ENCODE assay signal across 11 mouse cellular contexts in genomic region chrX:99215111-99215510, GRCm38 (mm10).
DNase-seq lines count a peak whose midpoint lies in the region; ATAC-seq and TF ChIP-seq lines count a peak whose summit lies in the region.
"Had no signal": no experiment of that assay in that cellular context is flagged by ENCODE, and none has a peak within 500 bp of the region (broad histone marks: within the 10 kb centered on the region; RNA-seq: fewer than 3 reads in every experiment).

No protein-coding gene starts in this region.

- no peak for TF ChIP-seq CTCF in kidney, postnatal 0 days (IDR thresholded peaks at IDR 0.05; ENCODE audit: low read depth)
- no peak for TF ChIP-seq CTCF in forebrain, postnatal 0 days (IDR thresholded peaks at IDR 0.05; ENCODE audit: low read depth)

- H3K9ac ChIP-seq in forebrain, embryonic 12.5 days, result no peak overlapping the region
- H3K9ac ChIP-seq in kidney, postnatal 0 days (ENCODE audit: low read depth, low read length), result no peak overlapping the region
- no peak overlapping the region for H3K9ac ChIP-seq in heart, embryonic 15.5 days
- H3K9ac ChIP-seq in forebrain, postnatal 0 days, result no peak overlapping the region
- H3K9ac ChIP-seq: hindbrain, embryonic 13.5 days had no signal

- no peak overlapping the region for H3K4me3 ChIP-seq in forebrain, embryonic 10.5 days
- H3K4me3 ChIP-seq in forebrain, embryonic 12.5 days (replicated peaks), result no peak overlapping the region
- no peak overlapping the region for H3K4me3 ChIP-seq in kidney, postnatal 0 days (replicated peaks; ENCODE audit: low read depth, low read length)
- H3K4me3 ChIP-seq in heart, embryonic 15.5 days, result no peak overlapping the region
- no peak overlapping the region for H3K4me3 ChIP-seq in forebrain, postnatal 0 days (ENCODE audit: low read depth, low read length)
- H3K4me3 ChIP-seq: hindbrain, embryonic 13.5 days; megakaryocyte, embryonic 14.5 days had no signal

- no peak for DNase-seq in forebrain, embryonic 10.5 days (ENCODE audit: extremely low spot score, low spot score)
- DNase-seq in kidney, postnatal 0 days (ENCODE audit: low spot score), result peak; percentile 38
- DNase-seq in kidney, adult 11 months, result no peak
- peak; percentile 53 for DNase-seq in lung, postnatal 25 days (ENCODE audit: low spot score)
- no peak for DNase-seq in thymus, postnatal 36 days
- no peak for DNase-seq in forebrain, postnatal 0 days
- DNase-seq: liver had no signal

- H3K36me3 ChIP-seq in forebrain, embryonic 10.5 days (replicated peaks), result no peaks in the 10 kb centered on the region
- no peaks in the 10 kb centered on the region for H3K36me3 ChIP-seq in forebrain, embryonic 12.5 days (replicated peaks)
- no peaks in the 10 kb centered on the region for H3K36me3 ChIP-seq in kidney, postnatal 0 days (ENCODE audit: insufficient read depth, low read length)
- H3K36me3 ChIP-seq in heart, embryonic 15.5 days, result no peaks in the 10 kb centered on the region
- H3K36me3 ChIP-seq in forebrain, postnatal 0 days (ENCODE audit: insufficient read depth), result no peaks in the 10 kb centered on the region
- H3K36me3 ChIP-seq: hindbrain, embryonic 13.5 days had no signal

- WGBS in forebrain, embryonic 10.5 days, result 59% methylated on average over 7 of the region's 7 CpGs
- 46% methylated on average over 7 of the region's 7 CpGs for WGBS in forebrain, embryonic 12.5 days
- WGBS in kidney, postnatal 0 days, result 51% methylated on average over 7 of the region's 7 CpGs
- 39% methylated on average over 7 of the region's 7 CpGs for WGBS in heart, embryonic 15.5 days
- WGBS in forebrain, postnatal 0 days, result 55% methylated on average over 7 of the region's 7 CpGs

- peaks cover 74% of the 10 kb centered on the region for H3K4me1 ChIP-seq in forebrain, embryonic 10.5 days
- peaks cover 62% of the 10 kb centered on the region for H3K4me1 ChIP-seq in forebrain, embryonic 12.5 days
- peaks cover 4% of the 10 kb centered on the region; the same call in 1 of the 2 replicates for H3K4me1 ChIP-seq in kidney, postnatal 0 days (replicated peaks; ENCODE audit: insufficient read depth, low read length)
- peaks cover 31% of the 10 kb centered on the region for H3K4me1 ChIP-seq in heart, embryonic 15.5 days (replicated peaks)
- H3K4me1 ChIP-seq in forebrain, postnatal 0 days (ENCODE audit: insufficient read depth), result no peaks in the 10 kb centered on the region

- H3K9me3 ChIP-seq in forebrain, embryonic 10.5 days, result no peaks in the 10 kb centered on the region
- H3K9me3 ChIP-seq in forebrain, embryonic 12.5 days, result no peaks in the 10 kb centered on the region
- no peaks in the 10 kb centered on the region for H3K9me3 ChIP-seq in kidney, postnatal 0 days (replicated peaks; ENCODE audit: low read length)
- H3K9me3 ChIP-seq in heart, embryonic 15.5 days (replicated peaks), result no peaks in the 10 kb centered on the region
- no peaks in the 10 kb centered on the region for H3K9me3 ChIP-seq in forebrain, postnatal 0 days (ENCODE audit: low read length)
- H3K9me3 ChIP-seq: hindbrain, embryonic 13.5 days; megakaryocyte, embryonic 14.5 days had no signal

- H3K27ac ChIP-seq in forebrain, embryonic 10.5 days, result peak overlapping the region; percentile 35; the same call in 1 of the 2 replicates
- H3K27ac ChIP-seq in forebrain, embryonic 12.5 days, result no peak overlapping the region
- no peak overlapping the region for H3K27ac ChIP-seq in kidney, postnatal 0 days
- peak overlapping the region; percentile 35; the same call in 1 of the 2 replicates for H3K27ac ChIP-seq in heart, embryonic 15.5 days
- H3K27ac ChIP-seq in forebrain, postnatal 0 days (ENCODE audit: low read depth, low read length), result no peak overlapping the region
- H3K27ac ChIP-seq: hindbrain, embryonic 13.5 days had no signal

- H3K4me2 ChIP-seq in forebrain, embryonic 12.5 days, result no peak overlapping the region
- no peak overlapping the region for H3K4me2 ChIP-seq in kidney, postnatal 0 days (ENCODE audit: low read length)
- no peak overlapping the region for H3K4me2 ChIP-seq in heart, embryonic 15.5 days
- no peak overlapping the region for H3K4me2 ChIP-seq in forebrain, postnatal 0 days (ENCODE audit: low read depth)
- H3K4me2 ChIP-seq: hindbrain, embryonic 13.5 days had no signal

- peaks cover 98% of the 10 kb centered on the region for H3K27me3 ChIP-seq in forebrain, embryonic 10.5 days (ENCODE audit: poor library complexity, severe bottlenecking)
- peaks cover 84% of the 10 kb centered on the region for H3K27me3 ChIP-seq in forebrain, embryonic 12.5 days
- no peaks in the 10 kb centered on the region for H3K27me3 ChIP-seq in kidney, postnatal 0 days (ENCODE audit: insufficient read depth, low read length)
- peaks cover 24% of the 10 kb centered on the region for H3K27me3 ChIP-seq in heart, embryonic 15.5 days
- no peaks in the 10 kb centered on the region for H3K27me3 ChIP-seq in forebrain, postnatal 0 days (ENCODE audit: insufficient read depth, low read length)

- no peak for ATAC-seq in forebrain, embryonic 12.5 days (ENCODE audit: low FRiP score)
- peak; percentile 64 for ATAC-seq in kidney, postnatal 0 days (replicated peaks; ENCODE audit: low FRiP score, low read depth)
- ATAC-seq in heart, embryonic 15.5 days (replicated peaks; ENCODE audit: insufficient number of reproducible peaks, insufficient read depth, low FRiP score, low read depth), result no peak; the same call in 1 of the 2 replicates
- no peak for ATAC-seq in forebrain, postnatal 0 days

Comparison
In these comparisons a context has a peak if more than half of its experiments do, and no peak if none do; other contexts are left out.
1. DNase-seq: peak in kidney, postnatal 0 days (single experiment) and lung, postnatal 25 days (single experiment); none in forebrain, embryonic 10.5 days (single experiment), kidney, adult 11 months (single experiment), thymus, postnatal 36 days (0 of 2) and forebrain, postnatal 0 days (single experiment).
2. H3K27ac ChIP-seq: peak in forebrain, embryonic 10.5 days (single experiment) and heart, embryonic 15.5 days (single experiment); none in forebrain, embryonic 12.5 days (single experiment), kidney, postnatal 0 days (single experiment) and forebrain, postnatal 0 days (single experiment).